Mouse (Mus musculus): ENCODE results near the gene Slc17a9. TPM values are rescaled to one million over a fixed set of nuclear protein-coding genes. Genes with fewer than 3 reads are reported as not detected.
A peak's percentile ranks its signal among the peaks of the same experiment; 100 is the strongest.

The Slc17a9 gene
- polyA plus RNA-seq, 1 experiment from 2014 or later = 1.1 TPM

- WGBS = 5% methylated on average over 7 of the region's 7 CpGs
- Histone ChIP-seq H3K4me2 (peak overlapping the region; percentile 37; the same call in 1 of the 2 replicates), H3K27ac (replicated peaks) (no peak overlapping the region), H3K9me3 (no peaks in the 10 kb centered on the region), H3K4me1 (peaks cover 17% of the 10 kb centered on the region), H3K27me3 (replicated peaks) (peaks cover 68% of the 10 kb centered on the region), H3K9ac (no peak overlapping the region), H3K4me3 (no peak overlapping the region), H3K36me3 (no peaks in the 10 kb centered on the region)
- ATAC-seq (ENCODE audit: extremely low read depth, insufficient number of reproducible peaks, low FRiP score, low TSS enrichment) = no peak
Observed at GRCm38 (mm10) chr2:180788843-180789242, 63.8 kb downstream of the Slc17a9 start.

- Histone ChIP-seq H3K4me2 (no peak overlapping the region), H3K27ac (replicated peaks) (no peak overlapping the region), H3K4me1 (peaks cover 17% of the 10 kb centered on the region), H3K36me3 (no peaks in the 10 kb centered on the region), H3K27me3 (replicated peaks) (peaks cover 66% of the 10 kb centered on the region), H3K4me3 (no peak overlapping the region), H3K9ac (no peak overlapping the region), H3K9me3 (no peaks in the 10 kb centered on the region)
- 44% methylated on average over 4 of the region's 4 CpGs for WGBS
- ATAC-seq (ENCODE audit: extremely low read depth, insufficient number of reproducible peaks, low FRiP score, low TSS enrichment) = no peak
Observed at GRCm38 (mm10) chr2:180791674-180792073, 66.6 kb downstream of the Slc17a9 start.

Other genes with a start within 250 kb of the Slc17a9 start
- 1.3 and 1.8 TPM in 2 replicates for gene Ntsr1, start 225.3 kb upstream of the Slc17a9 start, polyA plus RNA-seq (2015; fragmentation: Nextera tagmentation; extraction: Ambion mirVana)
- 22.6 and 23.4 TPM in 2 replicates for gene Mrgbp, start 144.0 kb upstream of the Slc17a9 start, polyA plus RNA-seq (2015; fragmentation: Nextera tagmentation; extraction: Ambion mirVana)
- gene Ogfr, start 136.0 kb upstream of the Slc17a9 start, polyA plus RNA-seq (2015; fragmentation: Nextera tagmentation; extraction: Ambion mirVana) = 53.5 and 54.4 TPM in 2 replicates
- 16.0 and 19.3 TPM in 2 replicates for gene Col9a3, start 127.5 kb upstream of the Slc17a9 start, polyA plus RNA-seq (2015; fragmentation: Nextera tagmentation; extraction: Ambion mirVana)
- gene Tcfl5, start 82.6 kb upstream of the Slc17a9 start, polyA plus RNA-seq (2015; fragmentation: Nextera tagmentation; extraction: Ambion mirVana) = not detected in 2 replicates
- gene Dido1, start 15.3 kb upstream of the Slc17a9 start, polyA plus RNA-seq (2015; fragmentation: Nextera tagmentation; extraction: Ambion mirVana) = 14.8 and 16.4 TPM in 2 replicates
- gene Gid8, start 15.1 kb upstream of the Slc17a9 start, polyA plus RNA-seq (2015; fragmentation: Nextera tagmentation; extraction: Ambion mirVana) = 43.8 and 50.4 TPM in 2 replicates
- gene Bhlhe23, start 51.6 kb downstream of the Slc17a9 start, polyA plus RNA-seq (2015; fragmentation: Nextera tagmentation; extraction: Ambion mirVana) = not detected in 2 replicates
- 31.8 and 34.0 TPM in 2 replicates for gene Ythdf1, start 195.7 kb downstream of the Slc17a9 start, polyA plus RNA-seq (2015; fragmentation: Nextera tagmentation; extraction: Ambion mirVana)
- gene Birc7, start 203.8 kb downstream of the Slc17a9 start, polyA plus RNA-seq (2015; fragmentation: Nextera tagmentation; extraction: Ambion mirVana) = 0.44 and 0.47 TPM in 2 replicates
- 47.3 and 49.3 TPM in 2 replicates for gene Nkain4, start 229.4 kb downstream of the Slc17a9 start, polyA plus RNA-seq (2015; fragmentation: Nextera tagmentation; extraction: Ambion mirVana)
- gene Arfgap1, start 242.0 kb downstream of the Slc17a9 start, polyA plus RNA-seq (2015; fragmentation: Nextera tagmentation; extraction: Ambion mirVana) = 80.0 and 82.9 TPM in 2 replicates

Data from heart, embryonic 13.5 days (tissue).